In genomic region chr13:48871887-48872606, GRCm38 (mm10) we compare ENCODE assay signal across 8 mouse cellular contexts. TPM values are rescaled to one million over a fixed set of nuclear protein-coding genes. Genes with fewer than 3 reads are reported as not detected.
DNase-seq lines count a peak whose midpoint lies in the region; ATAC-seq and TF ChIP-seq lines count a peak whose summit lies in the region.

No protein-coding gene starts in this region.

- TF ChIP-seq POLR2A in bone marrow, adult 2 months (IDR thresholded peaks at IDR 0.05; ENCODE audit: borderline replicate concordance, control insufficient read depth, low read depth, low read length): no peak
- no peak for TF ChIP-seq POLR2A in limb, embryonic 14.5 days (IDR thresholded peaks at IDR 0.05; ENCODE audit: borderline replicate concordance, extremely low read depth, insufficient read depth, insufficient read length)

- H3K27me3 ChIP-seq in heart, embryonic 16.5 days (ENCODE audit: control insufficient read depth, insufficient read depth, low read length): no peaks in the 10 kb centered on the region
- no peaks in the 10 kb centered on the region for H3K27me3 ChIP-seq in limb, embryonic 14.5 days (ENCODE audit: control insufficient read depth, insufficient read depth, low read length)
- H3K27me3 ChIP-seq in neural tube, embryonic 15.5 days (replicated peaks): no peaks in the 10 kb centered on the region

- peaks cover 2% of the 10 kb centered on the region; the same call in 1 of the 2 replicates for H3K4me1 ChIP-seq in bone marrow, adult 2 months (ENCODE audit: control insufficient read depth, insufficient read depth, low read length)
- peaks cover 34% of the 10 kb centered on the region for H3K4me1 ChIP-seq in heart, embryonic 16.5 days (ENCODE audit: control insufficient read depth, insufficient read depth, low read length)
- H3K4me1 ChIP-seq in limb, embryonic 14.5 days (ENCODE audit: control insufficient read depth, insufficient read depth, low read length): peaks cover 19% of the 10 kb centered on the region
- peaks cover 39% of the 10 kb centered on the region for H3K4me1 ChIP-seq in neural tube, embryonic 15.5 days

- peak; percentile 29; the same call in 1 of the 2 replicates for TF ChIP-seq CTCF in bone marrow, adult 2 months (IDR thresholded peaks at IDR 0.05; ENCODE audit: control insufficient read depth, insufficient read depth, low read length)

- H3K9ac ChIP-seq in heart, embryonic 16.5 days (ENCODE audit: low read length): peak overlapping the region; percentile 98
- peak overlapping the region; percentile 99 for H3K9ac ChIP-seq in limb, embryonic 14.5 days (ENCODE audit: low read depth, low read length, severe bottlenecking)
- H3K9ac ChIP-seq in neural tube, embryonic 15.5 days (replicated peaks): peak overlapping the region; percentile 90

- DNase-seq in CD4-positive, CD25-positive, alpha-beta regulatory T cell, adult 2 months (ENCODE audit: low read depth, low spot score): peak; percentile 31
- no peak for DNase-seq in limb, embryonic 14.5 days (ENCODE audit: low spot score)
- no peak for DNase-seq in adrenal gland, postnatal 36 days
- DNase-seq in adrenal gland, adult 18-20 months (ENCODE audit: low spot score in 2 of 2): no peak

- H3K27ac ChIP-seq in bone marrow, adult 2 months (ENCODE audit: control insufficient read depth, insufficient read depth, low read depth, low read length, poor library complexity): no peak overlapping the region
- no peak overlapping the region for H3K27ac ChIP-seq in heart, embryonic 16.5 days (ENCODE audit: low read length)
- peak overlapping the region; percentile 91 for H3K27ac ChIP-seq in limb, embryonic 14.5 days (replicated peaks; ENCODE audit: low read depth, low read length)
- no peak overlapping the region for H3K27ac ChIP-seq in neural tube, embryonic 15.5 days (replicated peaks)

- peak overlapping the region; percentile 69 for H3K4me2 ChIP-seq in heart, embryonic 16.5 days (ENCODE audit: low read depth, low read length)
- H3K4me2 ChIP-seq in limb, embryonic 14.5 days (replicated peaks; ENCODE audit: low read depth, low read length, severe bottlenecking): peak overlapping the region; percentile 80
- peak overlapping the region; percentile 87 for H3K4me2 ChIP-seq in neural tube, embryonic 15.5 days

- H3K9me3 ChIP-seq in heart, embryonic 16.5 days (replicated peaks; ENCODE audit: control insufficient read depth, low read length): no peaks in the 10 kb centered on the region
- no peaks in the 10 kb centered on the region for H3K9me3 ChIP-seq in limb, embryonic 14.5 days (ENCODE audit: control insufficient read depth, low read length)
- H3K9me3 ChIP-seq in neural tube, embryonic 15.5 days (replicated peaks): no peaks in the 10 kb centered on the region

- ATAC-seq in CD4-positive, CD25-positive, alpha-beta regulatory T cell, adult 4 months: no peak
- ATAC-seq in heart, embryonic 16.5 days (replicated peaks; ENCODE audit: extremely low read depth, insufficient read depth, low FRiP score): no peak
- no peak for ATAC-seq in limb, embryonic 14.5 days (ENCODE audit: low FRiP score, low read depth)
- ATAC-seq in neural tube, embryonic 15.5 days (ENCODE audit: low FRiP score): no peak

- H3K4me3 ChIP-seq in bone marrow, adult 2 months (replicated peaks; ENCODE audit: control insufficient read depth, low read depth, low read length): no peak overlapping the region
- H3K4me3 ChIP-seq in heart, embryonic 16.5 days (ENCODE audit: low read length): peak overlapping the region; percentile 77
- H3K4me3 ChIP-seq in limb, embryonic 14.5 days (replicated peaks; ENCODE audit: low read length): peak overlapping the region; percentile 77
- peak overlapping the region; percentile 90 for H3K4me3 ChIP-seq in neural tube, embryonic 15.5 days (replicated peaks)

- 48% methylated on average over 7 of the region's 7 CpGs for WGBS in bone marrow, adult 2 months
- WGBS in heart, embryonic 16.5 days: 61% methylated on average over 7 of the region's 7 CpGs
- WGBS in limb, embryonic 14.5 days: 62% methylated on average over 7 of the region's 7 CpGs
- WGBS in neural tube, embryonic 15.5 days: 71% methylated on average over 7 of the region's 7 CpGs

- H3K36me3 ChIP-seq in heart, embryonic 16.5 days (ENCODE audit: control insufficient read depth, insufficient read depth): no peaks in the 10 kb centered on the region; the same call in 1 of the 2 replicates
- H3K36me3 ChIP-seq in limb, embryonic 14.5 days (ENCODE audit: control insufficient read depth, insufficient read depth, low read length): peaks cover 8% of the 10 kb centered on the region; the same call in 1 of the 2 replicates
- no peaks in the 10 kb centered on the region for H3K36me3 ChIP-seq in neural tube, embryonic 15.5 days

RNA-seq across cellular contexts. Expression of gene Phf2, which starts 1.1 kb away (rescaled TPM):
- 1 to 10 TPM; 2.5 to 2.9 TPM for polyA plus RNA-seq in CD4-positive, CD25-positive, alpha-beta regulatory T cell, adult 4 months (2017; shearing (Covaris generic))
- 8.6 and 11.8 TPM in 2 replicates for polyA plus RNA-seq in bone marrow, adult 2 months (2011; ENCODE audit: insufficient read depth, insufficient read length, low replicate concordance, missing spikeins)
- 4.4 TPM in 2 replicates for polyA plus RNA-seq in heart, embryonic 16.5 days (2015; fragmentation: Nextera tagmentation; extraction: Ambion mirVana)
- 40.3 and 41.9 TPM in 2 replicates for polyA plus RNA-seq in limb, embryonic 14.5 days (2012; rRNA removed)
- 13.2 and 15.1 TPM in 2 replicates for polyA plus RNA-seq in limb, embryonic 14.5 days (2014; fragmentation: Nextera tagmentation; extraction: Ambion mirVana)
- polyA plus RNA-seq in neural tube, embryonic 15.5 days (2015; fragmentation: Nextera tagmentation; extraction: Ambion mirVana): 6.3 and 6.6 TPM in 2 replicates
- total RNA-seq in adrenal gland, postnatal 36 days (2021): 10 to 100 TPM; 40.7 to 46.4 TPM
- total RNA-seq in adrenal gland, adult 18-20 months (2021): 10 to 100 TPM; 46.7 to 47.4 TPM
